Mouse (Mus musculus): Measurements from ENCODE around the gene Gemin7.
A peak's percentile ranks its signal among the peaks of the same experiment; 100 is the strongest.

Gene Gemin7

DNA sequence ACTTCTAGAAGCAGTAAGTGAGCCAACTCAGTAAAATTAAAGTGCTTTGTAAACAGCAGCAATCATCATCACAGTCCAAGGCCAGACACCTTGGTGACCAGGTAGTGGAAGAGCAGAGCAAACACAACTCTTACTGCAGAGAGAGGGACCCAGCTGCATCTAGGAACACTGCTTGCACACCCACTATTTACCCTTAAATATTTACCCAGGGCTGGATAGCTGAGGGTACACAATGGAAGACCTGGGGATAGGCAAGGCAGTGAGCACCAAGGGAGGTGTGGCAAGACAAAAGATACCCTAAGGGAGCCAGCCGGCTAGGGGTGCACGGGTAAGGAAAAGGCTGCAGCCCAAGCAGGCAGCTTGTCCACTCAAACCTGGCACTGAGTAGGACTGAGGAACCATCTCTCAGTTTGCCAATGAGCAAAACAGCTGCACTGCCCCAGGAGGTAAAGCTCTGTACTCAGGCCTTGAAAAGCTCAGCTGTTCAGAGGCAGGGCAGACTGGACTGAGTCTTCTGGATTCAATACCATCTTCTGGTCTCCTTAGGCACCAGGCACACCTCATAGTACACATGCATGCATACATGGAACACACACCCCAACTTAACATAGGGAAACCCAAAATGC, 29.9 kb downstream of the Gemin7 start:
- no peak for DNase-seq (ENCODE audit: low read depth)

GRCm38 (mm10) chr7:19546007-19546406, 31.4 kb downstream of the Gemin7 start:
- DNase-seq (ENCODE audit: low read depth) = no peak

DNA sequence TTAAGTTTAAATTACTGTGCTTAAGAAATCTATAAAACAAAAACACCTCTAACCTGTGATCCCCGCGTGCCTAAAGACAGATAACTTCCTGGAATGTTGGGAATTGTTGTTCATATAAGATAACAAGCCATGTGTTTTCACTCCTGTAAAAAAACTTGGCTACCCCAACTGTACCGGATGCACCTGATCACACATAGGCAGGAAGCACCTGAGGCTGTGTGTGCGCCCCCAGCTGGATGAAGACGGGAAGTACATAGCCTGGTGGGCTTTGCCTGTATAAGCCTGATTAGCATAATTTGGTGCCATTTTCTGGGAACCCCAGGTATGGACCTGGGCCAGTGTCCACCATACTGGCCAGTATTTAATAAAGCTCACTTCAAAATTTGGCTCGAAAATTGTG, 33.8 kb downstream of the Gemin7 start:
- no peak for DNase-seq (ENCODE audit: low read depth)

- no peak for DNase-seq (ENCODE audit: low read depth)
Observed at GRCm38 (mm10) chr7:19542155-19542691, 35.2 kb downstream of the Gemin7 start.

DNA sequence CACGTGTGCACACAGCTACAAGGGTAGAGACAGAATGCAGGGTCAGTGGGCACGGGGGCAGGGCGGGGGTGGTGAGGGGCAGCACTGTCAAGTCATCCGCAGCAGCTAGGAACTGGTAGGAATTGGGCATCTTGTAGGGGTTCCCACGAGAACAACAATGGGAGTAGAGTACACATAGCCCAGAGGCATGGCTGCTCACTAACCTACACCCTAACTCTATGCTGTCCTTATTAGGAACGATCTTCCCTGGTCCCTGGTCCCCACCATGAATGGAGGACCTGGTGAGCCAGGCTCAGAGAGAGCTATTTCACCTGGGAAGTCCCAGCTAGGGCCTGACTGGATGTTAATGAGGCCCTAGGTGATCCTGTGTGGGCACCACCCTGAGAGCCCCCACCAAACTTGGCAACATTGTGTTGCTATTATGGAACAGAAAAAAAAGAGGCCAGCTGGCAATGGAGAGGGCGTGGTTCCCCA, 35.7 kb downstream of the Gemin7 start:
- no peak for DNase-seq (ENCODE audit: low read depth)

GRCm38 (mm10) chr7:19540771-19541566, 36.4 kb downstream of the Gemin7 start:
- no peak for DNase-seq (ENCODE audit: low read depth)

- no peak for DNase-seq (ENCODE audit: low read depth)
Observed at GRCm38 (mm10) chr7:19534676-19535075, 42.7 kb downstream of the Gemin7 start.

- DNase-seq (ENCODE audit: low read depth) = no peak
Observed at GRCm38 (mm10) chr7:19532240-19532639, 45.2 kb downstream of the Gemin7 start.

DNA sequence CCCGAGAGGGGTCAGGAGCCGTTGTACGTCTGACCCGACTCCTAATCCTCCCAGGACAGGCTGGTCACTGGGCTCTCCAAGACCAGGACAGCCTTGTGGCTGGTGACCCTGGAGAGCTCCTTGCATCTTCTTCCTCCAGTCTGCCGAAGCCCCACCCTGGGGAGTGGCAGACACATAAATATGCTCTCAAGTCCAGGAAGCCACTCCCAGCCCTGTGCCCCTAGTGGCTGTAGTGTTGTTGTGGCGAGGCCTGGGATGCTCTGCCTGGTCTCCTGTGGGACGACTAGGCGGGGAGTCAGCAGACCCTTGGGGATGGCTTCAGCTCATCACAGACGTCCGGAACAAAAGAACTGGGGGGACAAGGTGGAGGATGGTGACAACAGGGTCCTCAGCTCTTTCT, 46.3 kb downstream of the Gemin7 start:
- DNase-seq (ENCODE audit: low read depth) = peak; percentile 21

- DNase-seq (ENCODE audit: low read depth) = no peak
Observed at GRCm38 (mm10) chr7:19525105-19525481, 52.3 kb downstream of the Gemin7 start.

DNA sequence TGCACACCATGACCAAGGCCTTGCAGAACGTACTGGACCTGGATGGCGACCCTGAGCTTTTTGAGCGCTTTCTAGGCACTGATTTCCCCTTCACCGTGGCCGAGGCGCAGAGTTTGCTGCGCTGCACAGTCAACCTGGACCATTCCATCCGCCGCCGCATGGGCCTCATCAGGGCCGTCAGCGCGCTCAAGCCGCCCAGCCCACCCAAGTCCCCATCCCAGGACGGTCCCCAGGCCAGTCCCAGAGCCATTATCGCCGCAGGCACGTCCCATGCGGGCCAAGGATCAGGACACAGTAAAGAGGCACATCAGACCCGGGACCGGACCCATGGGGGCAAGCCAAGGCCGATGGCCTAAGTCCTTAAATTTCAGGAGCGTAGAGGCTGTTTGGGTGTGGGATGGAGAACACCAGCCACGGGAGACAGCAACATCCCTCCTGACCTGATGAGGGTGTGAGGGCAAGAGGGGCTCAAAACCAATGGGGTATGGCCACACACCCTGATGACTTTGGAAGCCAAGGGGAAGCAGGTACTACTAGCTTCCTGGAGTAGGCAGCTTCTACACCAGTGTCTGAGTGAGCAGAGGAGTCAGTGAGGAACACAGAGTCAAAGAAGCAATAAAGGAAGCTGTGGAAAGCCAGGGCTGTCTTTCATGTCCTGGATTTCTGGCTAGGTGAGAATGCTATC, 52.8 kb downstream of the Gemin7 start:
- DNase-seq (ENCODE audit: low read depth) = no peak

DNA sequence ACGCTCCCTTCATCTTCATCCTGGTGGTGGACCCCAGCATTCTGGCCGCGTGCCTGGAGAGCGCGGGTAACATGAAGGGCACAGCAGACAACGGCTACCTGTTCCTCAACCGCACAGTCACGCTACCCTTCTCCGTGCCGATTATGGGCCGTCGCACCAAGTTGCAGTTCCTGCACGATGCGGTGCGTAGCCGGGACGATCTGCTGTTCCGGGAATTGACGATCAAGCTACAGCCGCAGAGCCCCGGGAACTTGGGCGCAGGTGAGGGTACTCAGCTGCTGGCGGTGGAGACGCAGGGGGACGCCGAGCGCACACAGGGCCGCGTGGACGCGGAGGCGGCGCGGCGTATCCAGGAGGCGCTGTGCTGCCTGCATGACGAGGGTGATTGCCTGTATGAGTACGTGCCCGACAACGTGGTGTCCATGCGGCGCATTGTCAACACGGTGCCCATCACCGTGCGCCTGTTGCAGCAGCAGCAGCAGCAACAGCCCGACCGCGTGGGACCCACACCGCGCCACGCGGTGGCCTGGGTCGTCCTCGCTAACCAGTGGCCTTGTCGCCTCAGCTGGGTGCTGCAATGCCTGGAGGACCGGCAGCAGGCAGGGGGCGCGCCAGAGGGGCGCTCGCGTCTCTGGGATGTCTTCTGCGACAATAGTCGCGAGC, 53.5 kb downstream of the Gemin7 start:
- DNase-seq (ENCODE audit: low read depth) = no peak

DNA sequence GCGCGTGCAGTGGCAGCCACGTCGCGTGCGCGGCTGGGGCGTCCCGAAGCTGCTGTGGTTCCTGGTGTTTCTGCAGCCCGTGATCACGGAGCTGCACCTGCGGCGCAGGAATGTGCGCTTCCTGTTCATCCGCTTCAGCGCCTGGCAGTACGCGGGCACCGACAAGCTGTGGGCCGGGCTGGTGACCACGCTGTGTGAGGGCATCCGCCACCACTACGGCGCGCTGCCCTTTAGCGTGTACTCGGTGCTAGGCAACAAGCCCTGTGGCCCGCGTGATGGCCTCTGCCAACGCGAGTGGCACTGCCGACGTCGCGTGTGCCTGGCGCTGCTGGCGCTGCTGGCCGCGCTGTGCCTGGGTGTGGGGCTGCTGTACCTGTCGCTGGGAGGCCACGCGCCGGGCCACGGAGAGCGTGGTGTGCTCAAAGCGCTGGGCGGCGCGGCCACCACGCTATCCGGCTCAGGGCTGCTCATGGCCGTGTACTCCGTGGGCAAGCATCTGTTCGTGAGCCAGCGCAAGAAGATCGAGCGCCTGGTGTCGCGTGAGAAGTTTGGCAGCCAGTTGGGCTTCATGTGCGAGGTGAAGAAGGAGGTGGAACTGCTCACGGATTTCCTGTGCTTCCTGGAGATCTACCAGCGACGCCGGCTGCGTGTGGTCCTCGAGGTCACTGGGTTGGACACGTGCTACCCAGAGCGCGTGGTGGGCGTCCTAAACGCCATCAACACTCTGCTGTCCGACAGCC, 54.2 kb downstream of the Gemin7 start:
- no peak for DNase-seq (ENCODE audit: low read depth)

DNA sequence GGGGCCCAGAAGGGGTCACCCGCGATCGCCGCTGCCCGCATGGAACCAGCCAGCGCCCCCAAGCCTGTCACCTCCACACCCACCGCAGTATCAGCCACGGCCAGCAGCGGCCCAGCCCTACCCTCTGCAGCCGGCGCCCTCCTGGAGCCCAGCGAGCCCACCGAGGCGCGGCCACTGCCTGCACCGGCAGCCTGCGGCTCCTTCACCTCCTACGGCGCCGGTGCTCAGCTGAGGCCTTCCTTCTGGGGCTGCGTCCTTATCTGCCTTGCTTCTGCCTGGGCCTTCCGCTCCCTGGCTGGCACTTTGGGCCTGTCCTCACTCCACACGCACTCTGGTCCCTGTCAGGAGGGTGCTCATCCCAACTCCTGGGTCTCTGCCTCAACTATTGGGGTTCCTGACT, 57.4 kb downstream of the Gemin7 start:
- DNase-seq (ENCODE audit: low read depth) = no peak

GRCm38 (mm10) chr7:19517652-19518365, 59.6 kb downstream of the Gemin7 start, which contains the start of gene Nkpd1:
TSS of gene Nkpd1 (plus strand) at chr7:19517838.
- DNase-seq (ENCODE audit: low read depth) = no peak
